Mouse (Mus musculus) CD4-positive helper T cell, adult 2 months (primary cell): ENCODE results near the gene Tcte3.
"Not testable (repeated sequence)": the region's sequence is repeated elsewhere in the genome, so short reads cannot be mapped to it uniquely, and the experiment has no call there.

ENCODE experiments used
- DNase-seq: peaks from one replicate; pipeline ENCODE4 v3.0.0-alpha.2; 2012; ENCODE audit warnings: low read depth, missing footprints, low spot score

Gene Tcte3

GRCm38 (mm10) chr17:15031414-15031813 is 9.9 kb downstream of the Tcte3 start:
- not testable (repeated sequence) for DNase-seq

GRCm38 (mm10) chr17:15025513-15025912 is 15.8 kb downstream of the Tcte3 start:
- DNase-seq = not testable (repeated sequence)

GRCm38 (mm10) chr17:15024502-15025193 is 16.6 kb downstream of the Tcte3 start:
- DNase-seq = not testable (repeated sequence)

GRCm38 (mm10) chr17:15023878-15024492 is 17.3 kb downstream of the Tcte3 start:
- not testable (repeated sequence) for DNase-seq

GRCm38 (mm10) chr17:15021503-15022220 is 19.6 kb downstream of the Tcte3 start:
- not testable (repeated sequence) for DNase-seq

- not testable (repeated sequence) for DNase-seq
Measured at GRCm38 (mm10) chr17:15009706-15010413, 31.4 kb downstream of the Tcte3 start, which contains the start of gene Gm3435. Gene Gm3435, plus strand, starts transcription at chr17:15010176.

- not testable (repeated sequence) for DNase-seq
Measured at GRCm38 (mm10) chr17:15009088-15009487, 32.2 kb downstream of the Tcte3 start.

GRCm38 (mm10) chr17:15000047-15000446 is 41.2 kb downstream of the Tcte3 start:
- DNase-seq = not testable (repeated sequence)

GRCm38 (mm10) chr17:14994140-14994539 is 47.1 kb downstream of the Tcte3 start:
- DNase-seq = not testable (repeated sequence)

GRCm38 (mm10) chr17:14993139-14993832 is 48.0 kb downstream of the Tcte3 start:
- not testable (repeated sequence) for DNase-seq

- not testable (repeated sequence) for DNase-seq
Measured at GRCm38 (mm10) chr17:14992522-14993138, 48.7 kb downstream of the Tcte3 start.

- DNase-seq = not testable (repeated sequence)
Measured at GRCm38 (mm10) chr17:14990116-14990702, 51.1 kb downstream of the Tcte3 start.

GRCm38 (mm10) chr17:14978362-14979038 is 62.8 kb downstream of the Tcte3 start, which contains the start of the genes 9030025P20Rik and Gm3417:
Gene 9030025P20Rik, plus strand, starts transcription at chr17:14978468.
Gene Gm3417, minus strand, starts transcription at chr17:14978790.
- DNase-seq = not testable (repeated sequence)

GRCm38 (mm10) chr17:14977718-14978361 is 63.4 kb downstream of the Tcte3 start:
- not testable (repeated sequence) for DNase-seq
